Mouse (Mus musculus) neural tube, embryonic 11.5 days (tissue): ENCODE data around the gene Gli3. TPM values are rescaled to one million over a fixed set of nuclear protein-coding genes. Genes with fewer than 3 reads are reported as not detected.
A peak's percentile ranks its signal among the peaks of the same experiment; 100 is the strongest.

Experiments used
- ATAC-seq: fragments of 200-750 bp; cut with Nextera tagmentation; 2 replicates; pipeline ENCODE4 v1.8.0; 2017; ENCODE audit warnings: moderate number of reproducible peaks, mild to moderate bottlenecking, moderate TSS enrichment, moderate library complexity; ENCODE audit not compliant: insufficient read depth, low FRiP score, low TSS enrichment
- DNase-seq: peaks from one replicate; pipeline ENCODE4 v3.0.0-alpha.2; 2015; ENCODE audit warnings: low spot score
- H3K27ac ChIP-seq: fragments of 300-500 bp; sonication (generic); 2 replicates; pipeline ENCODE4 v1.5.1; 2014; ENCODE audit warnings: low read depth, mild to moderate bottlenecking, low read length
- H3K27me3 ChIP-seq: fragments of 300-500 bp; sonication (generic); 2 replicates; pipeline ENCODE4 v1.6.1; 2014; ENCODE audit warnings: mild to moderate bottlenecking, low read length, mixed read lengths; ENCODE audit not compliant: control insufficient read depth, insufficient read depth
- H3K36me3 ChIP-seq: fragments of 300-500 bp; sonication (generic); 2 replicates; pipeline ENCODE4 v1.6.1; 2014; ENCODE audit warnings: mild to moderate bottlenecking, low read length, moderate library complexity, mixed read lengths; ENCODE audit not compliant: control insufficient read depth, insufficient read depth
- H3K4me1 ChIP-seq: fragments of 300-500 bp; sonication (generic); 2 replicates; pipeline ENCODE4 v1.6.1; 2014; ENCODE audit warnings: low read length, mixed read lengths; ENCODE audit not compliant: control insufficient read depth, insufficient read depth
- H3K4me2 ChIP-seq: fragments of 300-500 bp; sonication (generic); 2 replicates; pipeline ENCODE4 v1.6.1; 2014; ENCODE audit warnings: low read depth, mild to moderate bottlenecking, moderate library complexity
- H3K4me3 ChIP-seq: fragments of 300-500 bp; sonication (generic); 2 replicates; pipeline ENCODE4 v1.5.1; 2014; ENCODE audit warnings: low read depth, low read length
- H3K9ac ChIP-seq: fragments of 300-500 bp; sonication (generic); 2 replicates; pipeline ENCODE4 v1.6.1; 2014; ENCODE audit warnings: mild to moderate bottlenecking, low read length
- H3K9me3 ChIP-seq: fragments of 300-500 bp; sonication (generic); 2 replicates; pipeline ENCODE4 v1.6.1; 2016; ENCODE audit warnings: low read length; ENCODE audit not compliant: control insufficient read depth
- WGBS: fragments of 180-500 bp; shearing (Covaris S2); extraction: QIAGEN DNeasy Blood & Tissue Kit; methylation state at CpG from one replicate; pipeline ENCODE4 v1.1.7; 2014; 5-methylcytosine and 5-hydroxymethylcytosine counted together
- polyA plus RNA-seq: library from polyadenylated mRNA; unstranded; fragments of >200 nt; fragmentation: Nextera tagmentation; extraction: Ambion mirVana; gene quantifications from 2 replicates; pipeline ENCODE4 v1.2.1, GENCODE M21; 2014

Gli3 gene
- polyA plus RNA-seq, 1 experiment from 2014 or later = 32.3 TPM

- Histone ChIP-seq H3K27ac (no peak overlapping the region), H3K27me3 (no peaks in the 10 kb centered on the region), H3K4me1 (peaks cover 15% of the 10 kb centered on the region), H3K4me3 (no peak overlapping the region), H3K4me2 (no peak overlapping the region), H3K9me3 (no peaks in the 10 kb centered on the region), H3K9ac (no peak overlapping the region), H3K36me3 (no peaks in the 10 kb centered on the region)
- ATAC-seq (no peak), DNase-seq (no peak)
- WGBS = 66% methylated on average over 6 of the region's 6 CpGs
These were observed 87.7 kb downstream of the Gli3 start for GRCm38 (mm10) chr13:15550731-15551130.

GRCm38 (mm10) chr13:15552009-15552408, 89.0 kb downstream of the Gli3 start:
- DNase-seq (no peak), ATAC-seq (no peak)
- no peak overlapping the region for H3K27ac ChIP-seq
- no peak overlapping the region for H3K4me3 ChIP-seq
- 80% methylated on average over 3 of the region's 3 CpGs for WGBS
- no peak overlapping the region for H3K9ac ChIP-seq
- H3K4me1 ChIP-seq = peaks cover 9% of the 10 kb centered on the region; the same call in 1 of the 2 replicates
- H3K36me3 ChIP-seq = no peaks in the 10 kb centered on the region
- no peaks in the 10 kb centered on the region for H3K27me3 ChIP-seq
- no peak overlapping the region for H3K4me2 ChIP-seq
- H3K9me3 ChIP-seq = no peaks in the 10 kb centered on the region

- H3K27me3 ChIP-seq = no peaks in the 10 kb centered on the region
- ATAC-seq (peak; percentile 81), DNase-seq (no peak)
- H3K9me3 ChIP-seq = no peaks in the 10 kb centered on the region
- H3K4me2 ChIP-seq = no peak overlapping the region
- H3K4me3 ChIP-seq = no peak overlapping the region
- no peak overlapping the region for H3K9ac ChIP-seq
- 27% methylated on average over 2 of the region's 2 CpGs for WGBS
- H3K4me1 ChIP-seq = 0 out of 2 replicates have a peak, but pooled peaks cover 3% of the 10 kb centered on the region
- H3K27ac ChIP-seq = no peak overlapping the region
- no peaks in the 10 kb centered on the region for H3K36me3 ChIP-seq
These were observed 93.6 kb downstream of the Gli3 start for GRCm38 (mm10) chr13:15556646-15557098.

- WGBS = 88% methylated on average over 3 of the region's 3 CpGs
- Histone ChIP-seq H3K27me3 (no peaks in the 10 kb centered on the region), H3K27ac (no peak overlapping the region), H3K4me1 (0 out of 2 replicates have a peak, but pooled peaks cover 3% of the 10 kb centered on the region), H3K9ac (no peak overlapping the region), H3K4me2 (no peak overlapping the region), H3K4me3 (no peak overlapping the region), H3K36me3 (no peaks in the 10 kb centered on the region), H3K9me3 (no peaks in the 10 kb centered on the region)
- no peak for DNase-seq
- no peak for ATAC-seq
These were observed 98.4 kb downstream of the Gli3 start for GRCm38 (mm10) chr13:15561441-15561840.

- H3K27me3 ChIP-seq = no peaks in the 10 kb centered on the region
- no peaks in the 10 kb centered on the region for H3K36me3 ChIP-seq
- no peak overlapping the region; the same call in 1 of the 2 replicates for H3K9ac ChIP-seq
- H3K4me3 ChIP-seq = no peak overlapping the region
- H3K27ac ChIP-seq = no peak overlapping the region
- no peak for ATAC-seq
- H3K9me3 ChIP-seq = no peaks in the 10 kb centered on the region
- 37% methylated on average over 15 of the region's 15 CpGs for WGBS
- no peak overlapping the region for H3K4me2 ChIP-seq
- H3K4me1 ChIP-seq = 0 out of 2 replicates have a peak, but pooled peaks cover 4% of the 10 kb centered on the region
- no peak for DNase-seq
These were observed 108.0 kb downstream of the Gli3 start for GRCm38 (mm10) chr13:15570908-15571568.

GRCm38 (mm10) chr13:15577133-15577917, 114.3 kb downstream of the Gli3 start:
- Histone ChIP-seq H3K9ac (no peak overlapping the region), H3K4me2 (no peak overlapping the region), H3K4me3 (no peak overlapping the region), H3K4me1 (peaks cover 5% of the 10 kb centered on the region; the same call in 1 of the 2 replicates), H3K9me3 (no peaks in the 10 kb centered on the region), H3K36me3 (no peaks in the 10 kb centered on the region), H3K27me3 (no peaks in the 10 kb centered on the region), H3K27ac (no peak overlapping the region)
- WGBS = 69% methylated on average over 8 of the region's 8 CpGs
- DNase-seq = no peak
- ATAC-seq = peak; percentile 40; the same call in 1 of the 2 replicates

- Histone ChIP-seq H3K4me1 (peaks cover 5% of the 10 kb centered on the region; the same call in 1 of the 2 replicates), H3K36me3 (no peaks in the 10 kb centered on the region), H3K27ac (no peak overlapping the region), H3K9me3 (no peaks in the 10 kb centered on the region), H3K9ac (no peak overlapping the region), H3K27me3 (no peaks in the 10 kb centered on the region), H3K4me2 (no peak overlapping the region), H3K4me3 (no peak overlapping the region)
- DNase-seq (no peak), ATAC-seq (no peak)
- 86% methylated on average over 5 of the region's 5 CpGs for WGBS
These were observed 117.4 kb downstream of the Gli3 start for GRCm38 (mm10) chr13:15580458-15580857.

- H3K9ac ChIP-seq = no peak overlapping the region
- WGBS = 83% methylated on average over 2 of the region's 2 CpGs
- no peaks in the 10 kb centered on the region for H3K27me3 ChIP-seq
- ATAC-seq = no peak
- no peaks in the 10 kb centered on the region; the same call in 1 of the 2 replicates for H3K4me1 ChIP-seq
- H3K4me3 ChIP-seq = no peak overlapping the region
- no peak overlapping the region for H3K4me2 ChIP-seq
- no peaks in the 10 kb centered on the region for H3K9me3 ChIP-seq
- no peak for DNase-seq
- no peak overlapping the region for H3K27ac ChIP-seq
- no peaks in the 10 kb centered on the region for H3K36me3 ChIP-seq
These were observed 122.9 kb downstream of the Gli3 start for GRCm38 (mm10) chr13:15585941-15586340.
